Mouse (Mus musculus): ENCODE measurements around the gene Tex19.2. TPM values are rescaled to one million over a fixed set of nuclear protein-coding genes. Genes with fewer than 3 reads are reported as not detected.
"Not testable (repeated sequence)": the region's sequence is repeated elsewhere in the genome, so short reads cannot be mapped to it uniquely, and the experiment has no call there.

The Tex19.2 gene
- total RNA-seq, 2 experiments from 2014 or later = not detected

DNA sequence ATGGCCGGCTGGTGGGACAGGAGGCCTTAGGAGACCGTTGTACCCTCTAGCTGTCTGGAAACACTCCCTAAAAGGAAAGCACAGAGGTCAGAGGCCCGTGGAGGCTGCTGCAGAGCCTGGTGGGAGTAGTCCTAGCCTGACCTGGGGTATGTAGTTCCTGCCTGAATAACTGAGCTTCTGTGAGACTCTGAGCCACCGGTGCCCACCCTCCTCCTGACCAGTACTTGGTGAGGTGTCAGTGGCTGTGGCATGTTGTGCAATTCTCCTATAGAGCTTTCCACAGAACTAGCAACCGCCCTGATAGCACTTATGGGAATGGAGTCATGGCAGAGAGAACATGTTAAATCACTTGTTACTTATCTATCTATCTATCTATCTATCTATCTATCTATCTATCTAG lies 42.8 kb downstream of the Tex19.2 start:
- intact Hi-C loops (cut with DNase I) = no loop called here
- DNase-seq (ENCODE audit: low spot score in 2 of 2) = no peak

DNA sequence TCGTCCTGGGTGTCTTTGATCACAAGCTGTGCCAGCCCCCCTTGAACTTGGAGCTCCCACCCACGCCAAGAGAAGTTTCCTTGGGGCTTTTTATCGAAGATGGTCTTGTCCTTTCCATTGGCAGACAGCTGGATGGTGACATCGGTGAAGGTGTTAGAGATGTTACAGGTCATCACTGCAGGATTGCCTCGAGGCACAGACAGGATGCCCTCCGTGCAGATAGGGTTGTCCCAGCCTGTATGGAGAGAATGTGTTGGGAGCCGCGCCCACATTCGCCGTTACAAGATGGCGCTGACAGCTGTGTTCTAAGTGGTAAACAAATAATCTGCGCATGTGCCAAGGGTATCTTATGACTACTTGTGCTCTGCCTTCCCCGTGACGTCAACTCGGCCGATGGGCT lies 48.8 kb downstream of the Tex19.2 start:
- intact Hi-C loops (cut with DNase I); DNase-seq (ENCODE audit: low spot score in 2 of 2): not testable (repeated sequence)

DNA sequence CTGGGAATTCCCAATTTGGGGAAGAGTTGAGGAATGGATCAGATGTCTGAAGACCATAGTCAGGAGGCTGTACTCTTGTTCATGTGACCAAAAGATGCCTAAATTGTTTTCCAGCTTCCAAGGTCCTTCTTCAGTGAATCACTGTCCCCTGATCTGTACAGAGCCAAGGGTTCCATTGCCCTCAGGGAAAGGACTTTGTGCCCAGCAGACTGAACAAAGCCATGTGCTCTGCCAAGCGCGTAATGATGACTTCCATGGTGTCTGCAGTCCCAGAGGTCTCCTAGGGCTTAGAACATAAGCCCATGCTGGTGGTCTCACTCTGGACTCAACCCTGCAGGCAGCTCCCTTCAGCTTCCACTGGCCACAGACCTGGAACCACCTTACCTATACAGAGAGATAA lies 50.6 kb downstream of the Tex19.2 start:
- DNase-seq (ENCODE audit: low spot score in 2 of 2) = no peak
- intact Hi-C loops (cut with DNase I) = no loop called here

Other genes starting within 250 kb of the Tex19.2 start
- gene Ccdc57, start 185.8 kb downstream of the Tex19.2 start, total RNA-seq (2021) = 1 to 10 TPM; 6.7 to 8.0 TPM
- gene Slc16a3, start 170.2 kb downstream of the Tex19.2 start, total RNA-seq (2021) = 1 to 10 TPM; 4.4 to 4.6 TPM
- 100 to 1,000 TPM; 116 to 122 TPM for gene Csnk1d, start 127.3 kb downstream of the Tex19.2 start, total RNA-seq (2021)
- gene Cd7, start 79.3 kb downstream of the Tex19.2 start, total RNA-seq (2021) = 1 to 10 TPM; 1.6 to 1.7 TPM
- gene Sectm1b, start 55.1 kb downstream of the Tex19.2 start, total RNA-seq (2021) = not detected
- not detected for gene Sectm1a, start 37.5 kb downstream of the Tex19.2 start, total RNA-seq (2021)
- not detected for gene Tex19.1, start 27.5 kb upstream of the Tex19.2 start, total RNA-seq (2021)
- not detected for gene Uts2r, start 41.6 kb upstream of the Tex19.2 start, total RNA-seq (2021)
- 10 to 100 TPM; 21.8 to 26.8 TPM for gene Hexdc, start 85.8 kb upstream of the Tex19.2 start, total RNA-seq (2021)
- 1 to 10 TPM; 7.3 to 7.8 TPM for gene Ogfod3, start 86.0 kb upstream of the Tex19.2 start, total RNA-seq (2021)
- gene Cybc1, start 110.6 kb upstream of the Tex19.2 start, total RNA-seq (2021) = 10 to 100 TPM; 23.6 to 24.8 TPM
- gene Narf, start 118.6 kb upstream of the Tex19.2 start, total RNA-seq (2021) = 10 to 100 TPM; 58.2 to 58.3 TPM
- gene Foxk2, start 141.3 kb upstream of the Tex19.2 start, total RNA-seq (2021) = 10 to 100 TPM; 86.2 to 92.6 TPM
- gene Wdr45b, start 235.8 kb upstream of the Tex19.2 start, total RNA-seq (2021) = 10 to 100 TPM; 70.3 to 79.7 TPM

Measured in left cerebral cortex, postnatal 25 days (tissue).